Mouse (Mus musculus): ENCODE results near the gene Brinp2. TPM values are rescaled to one million over a fixed set of nuclear protein-coding genes. Genes with fewer than 3 reads are reported as not detected.

Gene Brinp2
- polyA plus RNA-seq, 1 experiment from 2014 or later, result 14.8 TPM

GRCm38 (mm10) chr1:158244016-158244415 is 112.1 kb downstream of the Brinp2 start:
- H3K4me2 ChIP-seq, result no peak overlapping the region
- no peak overlapping the region for H3K27ac ChIP-seq
- H3K36me3 ChIP-seq (replicated peaks), result no peaks in the 10 kb centered on the region
- whole genome bisulfite sequencing, result 91% methylated on average over 3 of the region's 3 CpGs
- no peak overlapping the region for H3K4me3 ChIP-seq (replicated peaks)
- no peaks in the 10 kb centered on the region for H3K9me3 ChIP-seq
- no peaks in the 10 kb centered on the region for H3K4me1 ChIP-seq
- no peaks in the 10 kb centered on the region for H3K27me3 ChIP-seq
- no peak overlapping the region for H3K9ac ChIP-seq
- ATAC-seq (ENCODE audit: low FRiP score), result no peak

GRCm38 (mm10) chr1:158241848-158242556 is 114.1 kb downstream of the Brinp2 start:
- H3K9ac ChIP-seq, result no peak overlapping the region
- no peak overlapping the region for H3K27ac ChIP-seq
- no peaks in the 10 kb centered on the region for H3K4me1 ChIP-seq
- H3K4me2 ChIP-seq, result no peak overlapping the region
- H3K36me3 ChIP-seq (replicated peaks), result no peaks in the 10 kb centered on the region
- WGBS, result 95% methylated on average over 2 of the region's 2 CpGs
- H3K4me3 ChIP-seq (replicated peaks), result no peak overlapping the region
- ATAC-seq (ENCODE audit: low FRiP score), result no peak
- H3K9me3 ChIP-seq, result no peaks in the 10 kb centered on the region
- no peaks in the 10 kb centered on the region for H3K27me3 ChIP-seq

DNA sequence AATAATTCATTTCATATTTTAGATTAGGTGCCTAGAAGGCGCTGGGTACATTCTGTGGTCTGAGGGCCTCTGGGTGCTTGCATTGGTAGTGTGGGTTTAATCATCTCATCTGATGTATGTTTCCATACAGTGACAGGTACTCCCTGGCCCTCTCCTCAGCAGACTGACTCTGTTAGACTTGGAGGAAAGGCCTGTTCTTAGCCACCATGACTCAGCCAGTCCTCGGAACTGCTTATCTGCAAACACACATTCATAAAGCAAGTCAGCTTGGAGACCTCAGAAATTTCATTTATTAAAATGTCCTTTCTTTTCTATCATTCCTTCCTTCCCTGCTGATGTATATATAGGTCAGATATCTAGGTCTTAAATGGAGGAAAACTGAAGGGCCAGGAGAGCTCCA is 116.3 kb downstream of the Brinp2 start:
- no peak overlapping the region for H3K9ac ChIP-seq

DNA sequence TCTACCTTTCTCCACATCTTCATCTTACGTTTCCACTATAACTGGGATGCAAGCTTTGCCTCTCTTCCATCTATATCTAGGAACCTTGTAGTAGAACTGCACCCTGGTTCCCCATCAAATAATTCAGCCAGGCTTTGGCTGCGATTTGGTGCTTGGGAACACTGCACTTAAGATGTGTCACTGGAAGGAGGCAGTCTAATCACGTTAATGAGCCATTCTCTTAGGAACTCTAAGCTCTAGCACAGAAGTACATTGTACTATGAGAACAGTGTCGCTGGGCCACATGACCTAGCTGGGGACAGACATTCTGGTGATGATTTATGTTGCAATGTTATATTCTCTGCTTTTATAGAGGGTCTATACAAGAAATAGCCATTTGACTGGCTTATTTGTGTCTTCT is 117.4 kb downstream of the Brinp2 start:
- no peaks in the 10 kb centered on the region for H3K4me1 ChIP-seq
- H3K9me3 ChIP-seq, result no peaks in the 10 kb centered on the region
- H3K27me3 ChIP-seq, result no peaks in the 10 kb centered on the region
- H3K9ac ChIP-seq, result no peak overlapping the region
- H3K4me2 ChIP-seq, result no peak overlapping the region
- no peak overlapping the region for H3K27ac ChIP-seq
- no peak for ATAC-seq (ENCODE audit: low FRiP score)
- no peak overlapping the region for H3K4me3 ChIP-seq (replicated peaks)
- WGBS, result 46% methylated on average over 4 of the region's 4 CpGs
- H3K36me3 ChIP-seq (replicated peaks), result no peaks in the 10 kb centered on the region

More for the DNA sequence above, 116.3 kb downstream of the Brinp2 start:
- Histone ChIP-seq H3K4me2 (no peak overlapping the region), H3K4me1 (no peaks in the 10 kb centered on the region), H3K9me3 (no peaks in the 10 kb centered on the region), H3K36me3 (replicated peaks) (no peaks in the 10 kb centered on the region), H3K4me3 (replicated peaks) (no peak overlapping the region), H3K27me3 (no peaks in the 10 kb centered on the region), H3K27ac (no peak overlapping the region)
- 92% methylated on average over 2 of the region's 2 CpGs for WGBS
- no peak for ATAC-seq (ENCODE audit: low FRiP score)

- Histone ChIP-seq H3K9ac (no peak overlapping the region), H3K36me3 (replicated peaks) (no peaks in the 10 kb centered on the region), H3K9me3 (no peaks in the 10 kb centered on the region), H3K4me2 (no peak overlapping the region), H3K27me3 (no peaks in the 10 kb centered on the region), H3K27ac (no peak overlapping the region), H3K4me3 (replicated peaks) (no peak overlapping the region), H3K4me1 (peaks cover 13% of the 10 kb centered on the region)
- WGBS, result 95% methylated on average over 9 of the region's 9 CpGs
- ATAC-seq (ENCODE audit: low FRiP score), result no peak
Measured at GRCm38 (mm10) chr1:158228687-158229224, 127.4 kb downstream of the Brinp2 start.

GRCm38 (mm10) chr1:158227239-158227638 is 128.9 kb downstream of the Brinp2 start:
- Histone ChIP-seq H3K27me3 (no peaks in the 10 kb centered on the region), H3K9ac (no peak overlapping the region), H3K9me3 (no peaks in the 10 kb centered on the region), H3K4me3 (replicated peaks) (no peak overlapping the region), H3K36me3 (replicated peaks) (no peaks in the 10 kb centered on the region), H3K27ac (no peak overlapping the region), H3K4me1 (peaks cover 13% of the 10 kb centered on the region), H3K4me2 (no peak overlapping the region)
- WGBS, result 80% methylated on average over 2 of the region's 2 CpGs
- ATAC-seq (ENCODE audit: low FRiP score), result no peak

GRCm38 (mm10) chr1:158226689-158227088 is 129.4 kb downstream of the Brinp2 start:
- Histone ChIP-seq H3K36me3 (replicated peaks) (no peaks in the 10 kb centered on the region), H3K4me3 (replicated peaks) (no peak overlapping the region), H3K4me1 (peaks cover 13% of the 10 kb centered on the region), H3K4me2 (no peak overlapping the region), H3K27ac (no peak overlapping the region), H3K27me3 (no peaks in the 10 kb centered on the region), H3K9me3 (no peaks in the 10 kb centered on the region), H3K9ac (no peak overlapping the region)
- no peak for ATAC-seq (ENCODE audit: low FRiP score)
- 43% methylated on average over 2 of the region's 2 CpGs for WGBS

- Histone ChIP-seq H3K4me1 (peaks cover 17% of the 10 kb centered on the region), H3K4me3 (replicated peaks) (no peak overlapping the region), H3K36me3 (replicated peaks) (no peaks in the 10 kb centered on the region), H3K9me3 (no peaks in the 10 kb centered on the region), H3K9ac (no peak overlapping the region), H3K27ac (0 out of 2 replicates have a peak overlapping the region, but pooled peaks have one; percentile 25), H3K27me3 (no peaks in the 10 kb centered on the region), H3K4me2 (peak overlapping the region; percentile 15; the same call in 1 of the 2 replicates)
- ATAC-seq (ENCODE audit: low FRiP score), result peak; percentile 69; the same call in 1 of the 2 replicates
- WGBS, result 17% methylated on average over 4 of the region's 4 CpGs
Measured at GRCm38 (mm10) chr1:158221048-158221447, 135.1 kb downstream of the Brinp2 start.

DNA sequence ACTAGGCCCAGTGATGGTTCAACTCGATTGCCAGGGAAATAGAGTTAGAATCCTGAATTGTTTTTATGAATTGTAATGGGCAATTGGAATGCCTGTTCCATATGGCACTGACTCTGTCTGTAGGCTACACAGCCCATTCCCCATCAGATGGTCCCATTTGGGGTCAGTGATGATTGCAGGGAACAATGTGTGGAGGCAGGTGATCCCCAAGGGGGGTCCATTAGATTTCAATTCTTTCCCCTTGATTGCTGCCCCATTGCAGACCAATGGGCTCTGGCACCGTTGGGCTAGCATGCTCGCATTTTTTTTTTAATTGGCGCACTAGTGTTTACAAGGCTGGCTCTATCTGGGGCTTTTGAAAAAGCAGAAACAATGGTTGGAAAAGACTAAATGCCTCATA is 136.0 kb downstream of the Brinp2 start:
- ATAC-seq (ENCODE audit: low FRiP score), result peak; percentile 63; the same call in 1 of the 2 replicates
- Histone ChIP-seq H3K4me3 (replicated peaks) (no peak overlapping the region), H3K27ac (no peak overlapping the region), H3K9ac (no peak overlapping the region), H3K4me1 (peaks cover 17% of the 10 kb centered on the region), H3K27me3 (no peaks in the 10 kb centered on the region), H3K36me3 (replicated peaks) (no peaks in the 10 kb centered on the region), H3K4me2 (no peak overlapping the region), H3K9me3 (no peaks in the 10 kb centered on the region)
- 53% methylated on average over 4 of the region's 4 CpGs for WGBS

GRCm38 (mm10) chr1:158218750-158219149 is 137.4 kb downstream of the Brinp2 start:
- Histone ChIP-seq H3K9ac (no peak overlapping the region), H3K9me3 (no peaks in the 10 kb centered on the region), H3K27me3 (no peaks in the 10 kb centered on the region), H3K4me3 (replicated peaks) (no peak overlapping the region), H3K4me1 (peaks cover 17% of the 10 kb centered on the region), H3K4me2 (no peak overlapping the region), H3K36me3 (replicated peaks) (no peaks in the 10 kb centered on the region), H3K27ac (no peak overlapping the region)
- ATAC-seq (ENCODE audit: low FRiP score), result no peak
- 87% methylated on average over 1 of the region's 1 CpGs for WGBS

DNA sequence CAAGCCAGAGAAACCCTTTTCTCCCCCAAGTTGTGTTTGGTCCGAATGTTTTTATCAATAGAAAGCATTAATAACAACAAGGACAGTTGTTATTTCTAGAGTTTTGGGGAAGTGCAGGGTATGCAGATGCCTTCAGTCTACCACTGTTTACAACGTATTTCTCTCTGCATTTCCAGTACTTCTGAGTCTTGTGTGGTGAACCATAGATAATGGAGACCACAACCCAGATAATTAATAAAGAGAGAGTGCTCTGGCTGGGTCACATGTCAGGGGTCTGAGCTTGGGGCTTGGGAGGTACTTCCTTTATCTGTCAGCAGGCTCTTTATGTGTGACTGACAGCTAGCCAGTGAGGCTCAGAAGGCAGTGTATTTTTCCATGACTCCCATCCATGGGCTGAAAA is 137.8 kb downstream of the Brinp2 start:
- 53% methylated on average over 2 of the region's 2 CpGs for WGBS
- no peaks in the 10 kb centered on the region for H3K9me3 ChIP-seq
- no peak for ATAC-seq (ENCODE audit: low FRiP score)

GRCm38 (mm10) chr1:158215581-158215980 is 140.5 kb downstream of the Brinp2 start:
- peaks cover 7% of the 10 kb centered on the region for H3K4me1 ChIP-seq
- no peak overlapping the region for H3K4me3 ChIP-seq (replicated peaks)
- no peaks in the 10 kb centered on the region for H3K36me3 ChIP-seq (replicated peaks)
- no peak for ATAC-seq (ENCODE audit: low FRiP score)
- no peak overlapping the region for H3K9ac ChIP-seq
- no peaks in the 10 kb centered on the region for H3K9me3 ChIP-seq
- H3K4me2 ChIP-seq, result no peak overlapping the region
- WGBS, result 68% methylated on average over 9 of the region's 9 CpGs
- H3K27ac ChIP-seq, result no peak overlapping the region
- no peaks in the 10 kb centered on the region for H3K27me3 ChIP-seq

More for the DNA sequence above, 137.8 kb downstream of the Brinp2 start:
- no peaks in the 10 kb centered on the region for H3K27me3 ChIP-seq
- peaks cover 17% of the 10 kb centered on the region for H3K4me1 ChIP-seq
- no peak overlapping the region for H3K4me3 ChIP-seq (replicated peaks)
- no peak overlapping the region for H3K4me2 ChIP-seq
- no peak overlapping the region for H3K9ac ChIP-seq
- H3K36me3 ChIP-seq (replicated peaks), result no peaks in the 10 kb centered on the region
- H3K27ac ChIP-seq, result no peak overlapping the region

- Histone ChIP-seq H3K36me3 (replicated peaks) (no peaks in the 10 kb centered on the region), H3K27me3 (no peaks in the 10 kb centered on the region), H3K9me3 (no peaks in the 10 kb centered on the region), H3K9ac (no peak overlapping the region), H3K4me1 (no peaks in the 10 kb centered on the region), H3K4me3 (replicated peaks) (no peak overlapping the region), H3K27ac (no peak overlapping the region), H3K4me2 (no peak overlapping the region)
- ATAC-seq (ENCODE audit: low FRiP score), result no peak
- 50% methylated on average over 5 of the region's 5 CpGs for WGBS
Measured at GRCm38 (mm10) chr1:158214743-158215142, 141.4 kb downstream of the Brinp2 start.
